Mouse (Mus musculus): Measurements from ENCODE around the gene Cuta.
A peak's percentile ranks its signal among the peaks of the same experiment; 100 is the strongest.

Gene Cuta

GRCm38 (mm10) chr17:26886047-26886749 lies 53.2 kb downstream of the Cuta start:
- DNase-seq (ENCODE audit: low spot score), result peak; percentile 78

- peak; percentile 91 for DNase-seq (ENCODE audit: low spot score)
Measured at GRCm38 (mm10) chr17:26884995-26885926, 54.1 kb downstream of the Cuta start.
